Mouse (Mus musculus) left cerebral cortex, adult 11 months (tissue): ENCODE measurements around the gene Nap1l4.
"Not testable (repeated sequence)": the region's sequence is repeated elsewhere in the genome, so short reads cannot be mapped to it uniquely, and the experiment has no call there.

Source experiments
- DNase-seq: peaks from one replicate; pipeline ENCODE4 v3.0.0; 2022; ENCODE audit warnings: low spot score

Gene Nap1l4

DNA sequence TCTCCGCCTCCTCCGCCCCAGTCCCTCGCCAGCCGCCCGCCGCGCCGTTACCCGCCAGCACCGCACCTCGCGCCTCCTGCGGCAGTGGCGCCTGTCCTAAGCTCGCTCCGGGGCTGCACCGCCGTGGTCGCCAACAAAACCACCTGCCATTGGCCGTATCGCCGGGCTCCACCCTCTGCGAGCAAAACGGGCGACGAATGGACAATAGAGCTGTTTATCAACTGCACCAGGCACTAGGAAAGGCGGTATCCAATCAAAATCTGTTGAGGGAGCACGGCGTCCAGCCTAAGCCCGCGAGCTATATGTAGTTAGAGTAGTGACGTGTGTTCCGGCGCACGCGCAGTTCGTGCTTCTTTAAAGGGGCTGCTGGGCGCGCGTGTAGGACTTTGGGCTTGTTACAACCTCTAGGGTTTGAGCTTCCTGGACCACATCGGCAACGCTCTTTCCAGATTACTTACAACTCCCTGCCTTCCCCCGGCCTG is at the start of gene Nap1l4:
Nap1l4 (minus strand) TSS at position 131 of the 482 bp plus-strand sequence.
- peak; percentile 100 for DNase-seq

DNA sequence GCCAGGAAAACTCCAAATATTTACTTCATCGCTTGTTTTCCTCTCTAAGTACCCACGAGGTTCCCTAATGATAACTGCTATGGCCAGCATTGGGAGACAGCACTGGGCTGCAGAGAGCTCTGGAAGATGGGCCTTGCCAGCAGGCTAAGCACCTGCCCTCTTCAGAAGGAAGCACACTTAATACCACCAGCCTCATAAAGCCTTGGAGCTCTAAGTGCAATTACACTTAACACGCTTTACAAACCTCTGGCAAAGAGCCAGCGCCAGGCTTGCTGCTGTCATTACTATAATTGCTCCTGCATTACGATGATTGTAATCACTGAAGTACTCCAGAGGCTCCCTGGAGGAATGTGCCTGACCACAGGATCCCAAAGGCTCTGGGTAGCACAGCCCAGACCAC is 46.0 kb upstream of the Nap1l4 start:
- no peak for DNase-seq

DNA sequence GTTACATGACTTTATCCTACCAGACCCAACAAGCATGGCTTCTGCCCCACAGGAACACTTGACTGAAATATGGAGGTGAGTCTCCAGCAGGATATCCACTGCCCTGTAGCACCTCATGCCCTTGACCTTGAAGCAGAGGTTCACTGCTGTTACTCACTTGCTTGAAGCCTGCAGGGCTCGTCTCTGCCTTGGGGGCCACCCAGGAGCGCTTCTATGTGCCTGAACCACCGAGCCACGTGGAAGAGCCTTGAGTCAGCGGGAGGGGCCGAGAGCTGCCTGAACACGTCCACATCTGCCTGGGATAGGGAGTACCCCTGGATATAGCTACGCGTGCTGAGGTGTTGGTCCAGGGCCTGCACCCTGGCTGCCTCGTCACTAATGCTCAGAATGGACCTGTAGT is 43.3 kb upstream of the Nap1l4 start:
- no peak for DNase-seq

DNA sequence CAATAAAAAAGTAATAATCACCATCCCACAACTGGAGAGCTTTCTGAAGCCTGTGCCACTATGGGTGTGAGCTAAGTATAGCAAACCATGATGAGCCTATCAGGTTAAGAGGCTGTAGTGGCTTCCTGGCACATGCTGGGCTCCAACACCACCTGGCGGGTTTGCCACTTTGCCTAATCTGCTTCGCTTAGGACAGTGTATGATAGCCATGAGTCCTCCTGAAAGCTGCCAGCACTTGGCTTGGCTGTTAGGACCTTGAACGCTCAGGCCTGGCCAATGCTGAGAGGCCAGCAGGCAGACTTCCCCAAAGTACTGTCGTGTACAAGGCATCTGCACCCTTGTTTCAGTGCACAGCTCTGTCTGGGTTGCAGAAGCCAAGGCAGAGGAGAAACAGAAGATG is 39.1 kb upstream of the Nap1l4 start:
- no peak for DNase-seq

DNA sequence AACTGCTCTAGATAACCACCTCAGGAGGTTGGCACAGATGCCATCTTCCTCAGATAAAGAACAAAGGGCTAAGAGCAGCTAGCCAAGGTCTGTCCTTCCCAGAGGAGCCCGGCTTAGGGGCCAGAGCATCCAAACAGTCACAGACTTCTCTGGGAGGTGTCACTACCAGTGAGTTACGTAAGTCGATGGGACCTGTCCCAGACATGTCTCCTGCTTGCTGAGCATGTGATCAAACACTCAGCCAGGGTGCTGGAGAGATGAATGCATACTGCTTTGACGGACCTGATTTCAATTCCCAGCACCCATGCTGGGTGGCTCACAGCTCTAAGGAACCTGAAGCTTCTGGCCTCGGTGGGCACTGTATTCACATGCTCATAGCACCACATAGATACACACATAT is 38.7 kb upstream of the Nap1l4 start:
- no peak for DNase-seq

DNA sequence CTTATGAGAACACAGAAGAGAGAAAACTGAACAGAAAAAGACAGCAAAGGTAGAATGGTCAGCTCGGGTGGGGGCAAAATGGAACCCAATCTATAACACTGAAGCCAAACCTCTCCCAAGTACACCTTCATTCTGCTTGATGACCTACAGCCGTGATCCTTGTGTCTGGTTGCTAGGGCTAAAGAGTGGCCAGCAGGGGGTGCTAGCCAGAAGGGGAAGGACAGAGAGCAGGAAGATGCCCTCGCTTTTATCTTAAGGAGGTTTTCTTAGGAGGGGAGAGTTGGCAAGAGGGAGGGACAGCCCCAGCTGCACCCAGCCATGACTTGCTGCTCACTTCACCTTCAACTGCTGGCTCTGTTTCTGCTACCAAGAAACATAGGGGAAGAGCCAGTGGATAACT is 35.0 kb upstream of the Nap1l4 start:
- DNase-seq = no peak

DNA sequence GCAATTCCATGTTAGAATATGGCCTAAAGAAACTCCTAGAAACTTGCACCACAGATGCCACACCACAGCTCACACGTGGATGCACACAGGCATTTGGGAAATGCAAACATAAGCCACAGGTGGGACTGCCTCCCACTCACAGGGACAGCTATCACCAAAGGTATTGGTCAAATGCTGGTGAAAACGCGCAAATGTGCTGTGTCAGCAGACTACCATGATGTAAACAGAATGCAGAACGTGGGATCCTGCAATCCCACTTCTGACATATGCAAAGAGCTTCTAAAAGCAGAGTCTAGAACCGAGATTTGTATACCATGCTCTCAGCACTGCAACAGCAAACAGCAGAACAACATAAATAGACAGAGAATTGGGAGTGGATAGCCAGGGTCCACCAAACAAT is 34.1 kb upstream of the Nap1l4 start:
- no peak for DNase-seq

DNA sequence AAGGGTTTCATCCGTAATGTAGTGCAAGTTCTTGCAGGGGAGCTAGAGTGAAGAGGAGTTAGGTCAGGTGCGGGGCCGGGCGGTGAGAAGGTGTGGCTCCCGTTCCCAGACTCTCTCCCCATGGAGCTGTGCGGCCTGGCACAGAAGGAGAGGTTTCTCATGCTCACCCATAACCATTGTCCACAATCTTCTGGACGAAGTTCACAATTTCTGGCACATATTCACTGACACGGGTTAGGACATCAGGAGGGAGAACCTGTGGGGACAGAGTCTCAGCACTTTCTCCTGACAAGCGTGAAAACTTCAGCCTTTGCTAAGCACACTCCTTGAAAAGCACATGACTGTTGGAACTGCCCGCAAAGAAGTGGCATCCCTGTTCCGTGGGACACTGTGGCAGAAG is 26.8 kb upstream of the Nap1l4 start:
- DNase-seq = no peak

DNA sequence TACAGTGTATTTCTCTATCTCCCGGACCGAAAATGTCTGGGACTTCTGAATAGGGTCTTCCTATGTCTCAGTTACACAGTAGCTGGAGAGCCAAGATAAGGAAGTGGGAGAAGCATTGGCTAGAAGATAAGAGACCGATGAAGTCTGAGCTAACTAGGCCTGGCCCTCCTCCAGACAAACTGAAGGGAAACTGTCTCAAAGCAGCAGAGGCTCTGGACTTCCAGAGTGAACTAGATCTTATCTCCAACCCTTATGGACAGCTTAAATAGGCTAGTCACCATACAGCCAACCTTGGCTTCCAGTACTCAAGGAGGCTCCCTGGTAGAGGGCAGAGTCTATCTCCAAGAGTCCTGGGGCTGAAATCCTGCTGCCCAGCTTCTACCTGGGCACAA is 16.7 kb upstream of the Nap1l4 start:
- DNase-seq = no peak

DNA sequence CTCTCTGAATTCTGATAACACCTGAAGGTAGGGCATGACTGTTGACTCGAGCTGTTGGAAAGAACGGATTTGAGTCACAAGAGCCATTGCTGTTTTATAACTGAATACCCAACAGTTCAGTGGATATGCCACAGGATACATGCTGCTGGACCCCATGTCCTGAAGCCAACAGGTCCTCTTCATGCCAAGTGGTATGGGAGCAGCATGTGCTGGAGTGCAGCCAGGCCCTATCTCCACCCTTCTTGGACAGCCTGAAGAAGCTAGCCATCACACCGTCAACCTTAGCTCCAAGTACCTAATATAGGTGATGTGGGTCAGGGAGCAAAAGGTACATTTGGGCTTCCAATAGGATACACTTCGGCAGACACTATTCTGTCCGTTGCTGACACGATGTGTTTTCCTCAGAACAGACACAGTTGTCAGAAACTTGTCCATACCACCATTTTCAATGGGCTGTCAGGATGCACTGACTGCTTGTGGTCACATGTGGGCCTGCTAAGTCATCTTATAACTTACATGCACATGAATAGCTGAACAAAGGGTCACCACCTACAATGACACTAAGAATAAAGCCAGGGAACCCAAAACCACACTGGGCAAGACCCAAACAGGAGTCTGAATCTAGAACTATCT is 16.2 kb upstream of the Nap1l4 start:
- no peak for DNase-seq

DNA sequence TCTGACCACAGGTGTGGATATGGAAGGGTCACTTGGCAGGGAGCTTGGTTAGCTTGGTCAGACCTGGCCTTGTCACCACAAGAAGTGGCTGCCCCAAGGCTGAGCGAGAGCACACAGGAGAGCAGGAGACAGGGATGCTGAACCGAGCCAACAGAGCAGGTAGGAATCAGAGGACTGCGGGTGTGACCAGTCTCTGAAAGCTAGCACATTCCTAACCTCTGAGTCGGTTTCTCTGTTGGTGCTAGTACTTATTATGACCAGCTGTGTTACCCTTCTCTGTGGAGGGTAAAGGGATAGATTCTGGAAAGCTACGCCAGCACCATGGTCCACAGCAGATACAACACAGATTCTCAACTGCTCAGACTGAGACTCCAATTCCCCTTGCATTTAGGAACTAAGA is 14.9 kb upstream of the Nap1l4 start:
- no peak for DNase-seq

DNA sequence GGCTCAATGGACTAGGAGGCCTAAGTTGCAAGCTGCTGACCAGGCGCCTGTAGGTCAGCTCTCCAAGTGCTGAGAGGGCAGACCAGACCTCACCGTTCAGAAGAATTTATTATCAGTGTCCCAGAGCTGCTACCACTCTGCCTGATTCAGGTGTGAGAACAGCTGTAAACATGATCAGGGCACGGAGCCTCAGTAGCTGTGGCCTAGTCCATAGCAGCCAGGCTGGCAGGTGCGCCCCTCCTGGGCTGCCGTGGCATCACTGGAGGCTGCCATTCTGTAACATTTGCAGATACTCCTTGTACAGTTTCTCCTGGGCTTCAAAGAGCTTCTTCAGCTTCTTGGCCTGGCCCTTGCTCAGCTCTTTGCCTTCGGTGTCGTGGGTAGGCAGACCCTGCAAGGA is 8.7 kb upstream of the Nap1l4 start:
- DNase-seq = no peak

DNA sequence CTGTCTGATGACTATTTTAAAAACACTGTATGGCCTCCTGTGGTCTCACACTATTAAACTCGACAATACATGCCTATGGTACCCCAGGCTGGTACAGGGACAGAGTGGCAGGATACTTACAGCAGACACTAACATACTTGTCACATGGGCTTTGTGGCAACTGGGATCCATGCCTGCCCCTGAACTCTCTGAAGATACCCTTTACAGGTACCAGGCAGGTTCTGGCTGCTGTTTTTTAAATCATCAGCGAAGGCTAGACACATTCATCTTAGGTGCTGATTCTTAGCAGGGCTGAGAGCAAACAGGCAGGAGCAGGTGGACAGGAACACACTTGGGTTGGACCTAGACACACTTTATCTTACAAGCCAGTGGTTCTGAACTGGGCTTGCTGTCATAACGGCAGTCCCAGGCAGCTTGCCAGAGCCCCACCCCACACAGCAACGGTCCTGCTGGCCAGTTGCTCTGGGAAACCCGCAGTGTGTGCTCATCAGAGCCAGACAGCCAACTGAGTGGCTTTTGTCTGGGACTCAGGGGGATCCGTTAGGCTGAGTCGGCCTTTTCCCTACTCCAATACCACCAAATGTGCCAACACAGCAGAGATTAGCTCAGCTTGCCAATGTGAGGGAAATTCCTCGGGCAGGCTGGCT is 8.2 kb upstream of the Nap1l4 start:
- no peak for DNase-seq

DNA sequence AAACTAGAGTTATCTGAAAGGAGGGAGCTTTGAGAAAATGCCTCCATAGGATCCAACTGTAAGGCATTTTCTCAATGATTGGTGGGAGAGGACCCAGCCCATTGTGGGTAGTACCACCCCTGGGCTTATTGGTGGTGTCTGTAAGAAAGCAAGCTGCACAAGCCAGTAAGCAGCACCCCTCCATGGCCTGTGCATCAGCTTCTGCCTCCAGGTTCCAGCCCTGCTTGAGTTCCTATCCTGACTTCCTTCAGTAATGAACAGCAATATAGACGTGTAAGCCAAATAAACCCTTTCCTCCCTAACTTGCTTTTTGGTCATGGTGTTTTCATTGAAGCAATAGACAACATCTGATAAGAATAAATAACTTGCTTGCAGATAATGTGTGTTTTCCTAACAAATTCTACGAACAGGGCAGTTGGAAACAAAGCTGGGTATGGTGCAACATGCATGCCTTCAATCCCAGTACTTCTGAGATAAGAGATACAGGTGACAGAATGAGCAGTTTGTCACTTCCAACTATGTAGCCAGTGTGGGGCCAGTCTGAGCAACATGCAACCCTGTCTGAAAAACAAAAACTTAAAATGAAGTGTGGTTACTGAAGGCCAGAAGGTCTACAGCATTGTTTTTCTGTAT is 798 bp upstream of the Nap1l4 start:
- no peak for DNase-seq

DNA sequence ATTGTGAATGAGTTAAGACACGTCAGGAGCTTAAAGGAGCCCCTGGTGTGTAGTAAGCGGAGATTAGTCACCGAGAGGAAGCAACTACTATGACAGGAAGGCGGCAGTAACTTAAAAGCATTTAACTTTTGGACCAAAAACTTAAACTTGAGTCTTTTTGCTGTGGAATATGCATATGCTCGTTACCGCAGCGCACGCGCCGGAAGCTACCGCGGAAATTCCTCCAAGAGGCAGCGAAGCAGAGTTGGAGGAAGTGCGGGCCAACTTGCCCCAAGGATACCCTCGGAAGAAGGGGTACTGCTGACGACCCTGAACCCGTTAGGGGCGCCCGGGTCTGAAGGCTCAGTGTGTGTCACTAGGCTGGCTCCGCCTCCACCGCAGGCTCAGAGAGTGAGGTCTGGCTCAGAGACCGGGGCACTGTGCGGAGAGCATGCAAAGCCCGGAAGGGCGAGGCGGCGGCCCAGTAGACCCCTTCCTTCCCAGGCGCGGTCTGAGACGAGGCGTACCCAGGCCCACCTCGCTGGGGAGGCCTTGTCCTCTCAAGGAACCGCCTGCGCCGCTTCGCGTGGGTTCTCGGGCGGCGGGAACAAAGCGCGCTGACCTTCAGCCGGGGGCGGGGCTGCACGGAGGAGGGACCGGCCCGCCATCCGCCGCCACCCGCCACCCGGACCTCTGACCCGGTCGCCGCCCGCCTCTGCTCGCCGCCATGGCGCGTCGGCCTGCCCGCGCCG is 510 bp downstream of the Nap1l4 start:
- DNase-seq = no peak

DNA sequence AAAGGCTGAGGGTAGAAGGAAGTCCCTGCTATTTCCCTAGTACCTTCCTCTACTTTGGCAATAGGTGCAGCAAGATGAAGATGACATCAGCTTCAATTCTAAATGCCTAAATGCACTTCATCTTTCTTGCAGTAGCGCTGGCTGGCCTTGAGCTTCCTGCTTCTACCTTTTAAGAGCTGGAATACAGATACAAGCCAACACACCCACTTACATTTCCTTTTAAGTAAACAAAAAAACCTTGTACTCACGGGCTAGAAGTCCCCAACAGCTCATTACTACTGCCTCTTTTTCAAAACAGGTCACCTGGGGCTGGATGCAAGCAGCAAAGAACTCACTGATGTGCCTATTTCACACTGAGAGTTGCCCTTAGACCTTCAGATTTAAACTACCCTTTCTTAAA is 2.4 kb downstream of the Nap1l4 start:
- no peak for DNase-seq

DNA sequence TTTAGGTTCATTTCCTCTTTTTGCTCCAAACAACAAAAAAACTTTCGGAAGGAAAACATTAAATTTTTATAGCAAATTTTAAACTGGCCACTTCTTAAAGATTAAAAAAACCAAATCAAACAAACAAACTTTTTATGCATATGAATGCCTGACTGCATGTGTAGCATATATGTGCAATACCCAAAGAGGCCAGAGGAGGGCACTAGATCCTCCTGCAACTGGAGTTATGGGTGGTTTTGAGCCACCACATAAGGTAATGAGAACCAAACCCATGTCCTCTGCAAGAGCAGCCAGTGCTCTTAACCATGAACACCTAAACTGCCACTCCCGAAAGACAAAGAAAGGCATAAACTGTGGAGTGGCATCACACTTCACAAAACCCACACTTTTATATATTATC is 4.5 kb downstream of the Nap1l4 start:
- no peak for DNase-seq

DNA sequence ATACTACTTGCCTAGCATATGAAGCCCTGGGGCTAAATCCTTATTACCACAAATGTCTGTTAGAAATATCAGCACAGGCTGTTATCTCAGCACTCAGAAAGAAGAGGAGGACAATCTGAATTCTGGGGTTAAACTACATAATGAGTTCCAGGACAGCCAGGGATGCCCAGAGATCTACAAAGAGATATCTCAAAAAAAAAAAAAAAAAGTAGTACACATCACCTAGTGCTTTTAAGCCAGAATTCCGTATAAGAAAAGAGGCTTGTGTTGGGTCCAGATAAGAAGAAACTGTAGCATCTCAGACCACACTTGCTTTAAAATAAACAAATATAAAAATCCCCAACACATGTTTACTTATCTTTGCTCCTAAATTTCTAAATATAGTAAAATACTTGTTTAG is 10.2 kb downstream of the Nap1l4 start:
- DNase-seq = no peak

DNA sequence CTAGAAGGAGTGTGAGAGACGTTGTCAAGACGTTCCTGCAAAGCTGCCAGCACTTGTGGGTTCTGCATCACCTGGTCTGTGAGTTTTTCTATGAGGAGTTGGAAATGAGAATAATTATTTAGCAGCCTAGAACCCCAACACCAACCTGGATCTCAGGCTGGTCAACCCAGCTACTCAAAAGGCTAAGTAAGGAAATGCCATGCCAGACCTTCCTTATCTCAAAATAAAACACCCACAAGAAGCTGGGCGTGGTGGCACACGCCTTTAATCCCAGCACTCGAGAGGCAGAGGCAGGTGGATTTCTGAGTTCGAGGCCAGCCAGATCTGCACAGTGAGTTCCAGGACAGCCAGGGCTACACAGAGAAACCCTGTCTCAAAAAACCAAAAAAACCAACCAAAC is 10.7 kb downstream of the Nap1l4 start:
- not testable (repeated sequence) for DNase-seq

DNA sequence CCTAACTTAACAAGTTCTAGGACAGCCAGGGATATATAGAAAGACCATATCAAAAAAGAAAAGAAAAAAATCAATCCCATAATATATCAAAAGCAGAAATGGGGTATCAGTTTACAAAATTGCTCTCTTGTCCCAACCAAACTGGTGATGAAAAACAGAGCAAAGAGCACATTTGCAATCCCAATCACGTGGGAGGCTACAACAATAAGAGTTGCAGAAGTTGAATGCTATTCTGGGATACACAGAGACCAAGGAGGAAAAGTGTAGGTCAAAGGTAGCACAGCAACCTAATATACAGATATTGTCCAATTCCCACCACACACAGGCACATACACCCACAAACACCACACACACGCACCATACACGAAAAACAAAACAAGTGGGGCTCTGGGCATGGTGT is 12.7 kb downstream of the Nap1l4 start:
- DNase-seq = no peak

DNA sequence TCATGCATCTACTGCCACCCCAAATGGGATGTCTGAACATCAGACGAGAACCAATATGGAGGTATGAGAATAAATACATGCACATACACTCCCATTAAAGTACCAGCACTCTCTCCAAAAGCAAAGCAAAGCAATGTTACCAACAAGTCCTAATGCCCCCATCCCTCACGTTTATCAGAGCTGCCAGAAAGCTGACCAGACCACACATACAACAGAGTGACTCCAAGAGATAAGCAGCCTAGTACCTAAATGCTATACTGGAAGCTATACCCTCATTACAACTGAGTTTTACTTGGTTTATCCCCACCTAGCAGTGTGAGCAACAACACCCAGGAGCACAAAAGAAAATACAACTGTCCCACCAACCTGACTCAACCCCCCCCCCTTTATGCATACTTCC is 15.6 kb downstream of the Nap1l4 start:
- no peak for DNase-seq

DNA sequence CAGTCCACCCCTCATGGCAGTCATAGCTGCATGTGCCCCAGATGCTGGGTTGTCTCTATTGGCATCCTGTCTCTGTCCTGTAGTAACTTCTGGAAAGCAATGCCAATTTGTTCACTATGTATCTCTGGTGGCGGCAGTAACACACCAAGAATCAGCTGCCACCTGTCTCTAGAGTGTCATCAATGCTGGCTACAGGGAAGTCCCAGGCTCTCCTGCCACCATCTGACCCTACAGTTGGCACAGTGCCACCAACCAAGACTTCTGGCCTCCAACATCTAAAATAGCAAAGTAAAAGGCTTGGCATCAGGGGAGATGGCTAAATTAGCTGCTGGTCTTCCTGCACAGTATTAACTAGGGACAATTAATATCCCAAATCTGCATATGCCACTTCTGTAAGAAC is 16.5 kb downstream of the Nap1l4 start:
- no peak for DNase-seq

DNA sequence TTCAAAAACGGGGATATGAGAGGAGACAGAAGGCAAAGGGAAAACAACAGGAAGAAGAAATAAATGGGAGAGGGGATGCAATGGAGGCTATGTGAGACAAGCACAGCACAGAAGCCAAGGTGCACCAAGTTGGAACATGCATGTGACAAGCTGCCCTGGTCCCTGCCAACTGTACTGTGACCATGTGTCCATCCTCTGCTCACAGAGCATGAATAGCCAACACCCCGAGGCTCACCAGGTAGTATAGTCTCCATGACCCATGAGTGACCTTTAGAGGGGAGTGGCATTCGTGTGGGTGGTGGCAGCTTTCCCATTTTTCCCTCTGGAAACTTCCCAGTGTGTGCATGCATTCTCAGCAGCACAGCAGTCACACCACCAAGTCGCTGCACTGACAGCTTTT is 29.6 kb downstream of the Nap1l4 start:
- DNase-seq = no peak
